Comparison of ENCODE assay signal across 15 mouse cellular contexts in genomic region chr4:32258093-32258492, GRCm38 (mm10). TPM values are rescaled to one million over a fixed set of nuclear protein-coding genes. Genes with fewer than 3 reads are reported as not detected.
A peak's percentile ranks its signal among the peaks of the same experiment; 100 is the strongest.
DNase-seq lines count a peak whose midpoint lies in the region; ATAC-seq lines count a peak whose summit lies in the region.
"Had no signal": no experiment of that assay in that cellular context is flagged by ENCODE, and none has a peak within 500 bp of the region (broad histone marks: within the 10 kb centered on the region; RNA-seq: fewer than 3 reads in every experiment).

No protein-coding gene starts in this region.

- H3K27ac ChIP-seq in liver, embryonic 12.5 days: no peak overlapping the region
- H3K27ac ChIP-seq: intestine, embryonic 15.5 days; liver, embryonic 13.5 days; stomach, embryonic 15.5 days had no signal

- H3K27me3 ChIP-seq in liver, embryonic 12.5 days (replicated peaks): no peaks in the 10 kb centered on the region
- H3K27me3 ChIP-seq: intestine, embryonic 15.5 days; liver, embryonic 13.5 days; stomach, embryonic 15.5 days had no signal

- intact Hi-C loops in gastrocnemius, postnatal 36 days (cut with DNase I): no loop called here

- 64% methylated on average over 13 of the region's 13 CpGs for WGBS in liver, embryonic 12.5 days (ENCODE audit: insufficient replicate concordance)

- H3K4me2 ChIP-seq in liver, embryonic 12.5 days: no peak overlapping the region
- H3K4me2 ChIP-seq: intestine, embryonic 15.5 days; liver, embryonic 13.5 days; stomach, embryonic 15.5 days had no signal

- H3K36me3 ChIP-seq in liver, embryonic 12.5 days: no peaks in the 10 kb centered on the region
- H3K36me3 ChIP-seq: intestine, embryonic 15.5 days; liver, embryonic 13.5 days; stomach, embryonic 15.5 days had no signal

- H3K9me3 ChIP-seq in liver, embryonic 12.5 days (replicated peaks): no peaks in the 10 kb centered on the region
- H3K9me3 ChIP-seq: intestine, embryonic 15.5 days; liver, embryonic 13.5 days; stomach, embryonic 15.5 days had no signal

- no peak overlapping the region for H3K4me3 ChIP-seq in liver, embryonic 12.5 days
- H3K4me3 ChIP-seq: intestine, embryonic 15.5 days; liver, embryonic 13.5 days; megakaryocyte, embryonic 14.5 days; stomach, embryonic 15.5 days had no signal

- no peaks in the 10 kb centered on the region for H3K4me1 ChIP-seq in liver, embryonic 12.5 days
- H3K4me1 ChIP-seq: intestine, embryonic 15.5 days; liver, embryonic 13.5 days; stomach, embryonic 15.5 days had no signal

- DNase-seq in gastrocnemius, postnatal 25 days: peak; percentile 33
- DNase-seq in gastrocnemius, postnatal 36 days: no peak
- DNase-seq in natural killer cell, adult 2 months (ENCODE audit: low spot score in 2 of 2): peak; percentile 97 to 98
- DNase-seq in thymus, postnatal 14 days: peak; percentile 90
- DNase-seq in kidney, postnatal 14 days: no peak
- DNase-seq in c-Kit-positive CD71-positive TER-119-positive erythroid progenitor cells, embryonic 14.5 days (ENCODE audit: low spot score): no peak
- DNase-seq: adrenal gland, adult 8-10 months; embryo, embryonic 11 days; heart, postnatal 14 days; liver, embryonic 13.5 days had no signal

- peak; percentile 79 for ATAC-seq in common myeloid progenitor, adult 5-6 weeks (replicated peaks; ENCODE audit: low read depth, poor library complexity, severe bottlenecking)
- ATAC-seq in liver, embryonic 12.5 days: no peak
- ATAC-seq: intestine, embryonic 15.5 days had no signal

- no peak overlapping the region for H3K9ac ChIP-seq in liver, embryonic 12.5 days
- H3K9ac ChIP-seq: intestine, embryonic 15.5 days; liver, embryonic 13.5 days; stomach, embryonic 15.5 days had no signal

RNA-seq across cellular contexts. Expression of gene Bach2, which starts 19.5 kb away (rescaled TPM):
- total RNA-seq in gastrocnemius, postnatal 25 days (2021): 1 to 10 TPM; 2.9 to 3.0 TPM
- total RNA-seq in gastrocnemius, postnatal 36 days (2021): 1 to 10 TPM; 2.1 to 3.9 TPM
- 1.6 and 8.9 TPM in 2 replicates for total RNA-seq in common myeloid progenitor, adult 5-6 weeks (2017)
- 1.1 and 1.8 TPM in 2 replicates for polyA plus RNA-seq in liver, embryonic 12.5 days (2016; fragmentation: Nextera tagmentation; extraction: Ambion mirVana)

Comparison
In these comparisons a context has a peak if more than half of its experiments do, and no peak if none do; other contexts are left out.
1. DNase-seq: peak in gastrocnemius, postnatal 25 days (single experiment), natural killer cell, adult 2 months (2 of 2) and thymus, postnatal 14 days (single experiment); none in gastrocnemius, postnatal 36 days (0 of 2), kidney, postnatal 14 days (single experiment) and c-Kit-positive CD71-positive TER-119-positive erythroid progenitor cells, embryonic 14.5 days (single experiment).